Mouse (Mus musculus) right cerebral cortex, postnatal 36 days (tissue): ENCODE results near the gene Snph.

ENCODE experiments used
- DNase-seq, 2 experiments: peaks; one replicate each; pipeline ENCODE4 v3.0.0; 2022; ENCODE audit warnings: low spot score in 2 of 2, mixed read lengths in 1 of 2

Snph gene

GRCm38 (mm10) chr2:151602106-151602505 is 30.3 kb downstream of the Snph start:
- no peak for DNase-seq

GRCm38 (mm10) chr2:151598068-151598467 is 34.3 kb downstream of the Snph start:
- DNase-seq: peak; percentile 53 to 68

- DNase-seq: no peak
Measured at GRCm38 (mm10) chr2:151587306-151587705, 45.1 kb downstream of the Snph start.

GRCm38 (mm10) chr2:151586807-151587206 is 45.6 kb downstream of the Snph start:
- DNase-seq: no peak

- no peak for DNase-seq
Measured at GRCm38 (mm10) chr2:151585934-151586333, 46.5 kb downstream of the Snph start.

GRCm38 (mm10) chr2:151580945-151581344 is 51.4 kb downstream of the Snph start:
- DNase-seq: no peak

- no peak for DNase-seq
Measured at GRCm38 (mm10) chr2:151579183-151579582, 53.2 kb downstream of the Snph start.

- peak; percentile 92 to 95 for DNase-seq
Measured at GRCm38 (mm10) chr2:151575699-151576389, 56.5 kb downstream of the Snph start.

GRCm38 (mm10) chr2:151575119-151575698 is 57.2 kb downstream of the Snph start:
- no peak for DNase-seq

GRCm38 (mm10) chr2:151574607-151575006 is 57.8 kb downstream of the Snph start:
- DNase-seq: peak; percentile 77 to 84

- peak in 1 of 2 experiments; percentile 59 for DNase-seq
Measured at GRCm38 (mm10) chr2:151573667-151574066, 58.7 kb downstream of the Snph start.

GRCm38 (mm10) chr2:151571873-151572700 is 60.3 kb downstream of the Snph start, which contains the start of gene Sdcbp2:
TSS of gene Sdcbp2 (plus strand) at chr2:151572622.
- no peak for DNase-seq

GRCm38 (mm10) chr2:151569452-151569851 is 62.9 kb downstream of the Snph start:
- DNase-seq: no peak

GRCm38 (mm10) chr2:151566856-151567255 is 65.5 kb downstream of the Snph start:
- DNase-seq: no peak

GRCm38 (mm10) chr2:151564986-151565385 is 67.4 kb downstream of the Snph start:
- no peak for DNase-seq

- DNase-seq: no peak
Measured at GRCm38 (mm10) chr2:151564006-151564405, 68.4 kb downstream of the Snph start.

GRCm38 (mm10) chr2:151562930-151563921 is 69.2 kb downstream of the Snph start:
- DNase-seq: no peak

- DNase-seq: no peak
Measured at GRCm38 (mm10) chr2:151549615-151550121, 82.7 kb downstream of the Snph start.

GRCm38 (mm10) chr2:151546571-151546970 is 85.8 kb downstream of the Snph start:
- no peak for DNase-seq

GRCm38 (mm10) chr2:151544673-151545072 is 87.7 kb downstream of the Snph start:
- DNase-seq: peak in 1 of 2 experiments; percentile 40
